8 mouse cellular contexts compared by ENCODE assay signal in genomic region chr11:12037689-12038469, GRCm38 (mm10). TPM values are rescaled to one million over a fixed set of nuclear protein-coding genes. Genes with fewer than 3 reads are reported as not detected.
DNase-seq lines count a peak whose midpoint lies in the region; ATAC-seq lines count a peak whose summit lies in the region.

No protein-coding gene starts in this region.

- WGBS in heart, embryonic 11.5 days (ENCODE audit: insufficient replicate concordance): 5% methylated on average over 48 of the region's 48 CpGs
- 5% methylated on average over 46 of the region's 48 CpGs for whole genome bisulfite sequencing in hindbrain, embryonic 13.5 days
- WGBS in midbrain, embryonic 11.5 days: 5% methylated on average over 48 of the region's 48 CpGs

- H3K27ac ChIP-seq in heart, embryonic 11.5 days (ENCODE audit: low read depth, low read length): peak overlapping the region; percentile 92
- H3K27ac ChIP-seq in hindbrain, embryonic 13.5 days: peak overlapping the region; percentile 35
- H3K27ac ChIP-seq in midbrain, embryonic 11.5 days (ENCODE audit: low read depth, low read length): peak overlapping the region; percentile 84

- peak overlapping the region; percentile 56 for H3K4me2 ChIP-seq in heart, embryonic 11.5 days
- H3K4me2 ChIP-seq in hindbrain, embryonic 13.5 days: peak overlapping the region; percentile 52
- peak overlapping the region; percentile 58 for H3K4me2 ChIP-seq in midbrain, embryonic 11.5 days

- peak; percentile 15; the same call in 1 of the 2 replicates for ATAC-seq in heart, embryonic 11.5 days (replicated peaks; ENCODE audit: insufficient number of reproducible peaks, low FRiP score, low TSS enrichment)
- ATAC-seq in hindbrain, embryonic 13.5 days (ENCODE audit: low FRiP score): no peak; the same call in 1 of the 2 replicates
- ATAC-seq in midbrain, embryonic 11.5 days (ENCODE audit: low FRiP score): no peak

- peak overlapping the region; percentile 75 for H3K4me3 ChIP-seq in heart, embryonic 11.5 days (ENCODE audit: low read depth, low read length)
- H3K4me3 ChIP-seq in hindbrain, embryonic 13.5 days: peak overlapping the region; percentile 53
- H3K4me3 ChIP-seq in midbrain, embryonic 11.5 days (ENCODE audit: low read depth, low read length): peak overlapping the region; percentile 71

- 0 out of 2 replicates have a peak, but pooled peaks cover 3% of the 10 kb centered on the region for H3K4me1 ChIP-seq in heart, embryonic 11.5 days (ENCODE audit: control insufficient read depth, insufficient read depth, low read length)
- H3K4me1 ChIP-seq in hindbrain, embryonic 13.5 days (replicated peaks): peaks cover 16% of the 10 kb centered on the region
- peaks cover 3% of the 10 kb centered on the region; the same call in 1 of the 2 replicates for H3K4me1 ChIP-seq in midbrain, embryonic 11.5 days (ENCODE audit: control insufficient read depth, insufficient read depth, low read length)

- DNase-seq in heart, postnatal 25 days (ENCODE audit: low spot score): no peak
- DNase-seq in embryo, embryonic 10.5 days (ENCODE audit: low spot score): peak; percentile 69
- peak; percentile 96 for DNase-seq in midbrain, embryonic 11.5 days (ENCODE audit: low spot score, missing footprints)
- DNase-seq in cerebellum, postnatal 36 days: no peak
- no peak for DNase-seq in cerebellum, postnatal 4 days (ENCODE audit: low spot score in 2 of 2)
- DNase-seq in layer of hippocampus, adult 11-12 months (ENCODE audit: low spot score): no peak

- no peaks in the 10 kb centered on the region for H3K9me3 ChIP-seq in heart, embryonic 11.5 days (replicated peaks; ENCODE audit: control insufficient read depth, low read length)
- H3K9me3 ChIP-seq in hindbrain, embryonic 13.5 days: no peaks in the 10 kb centered on the region
- no peaks in the 10 kb centered on the region for H3K9me3 ChIP-seq in midbrain, embryonic 11.5 days (ENCODE audit: control insufficient read depth, low read length)

- no peaks in the 10 kb centered on the region for H3K36me3 ChIP-seq in heart, embryonic 11.5 days (ENCODE audit: control insufficient read depth, insufficient read depth, low read length)
- no peaks in the 10 kb centered on the region for H3K36me3 ChIP-seq in hindbrain, embryonic 13.5 days
- no peaks in the 10 kb centered on the region for H3K36me3 ChIP-seq in midbrain, embryonic 11.5 days (ENCODE audit: control insufficient read depth, insufficient read depth, low read length)

- H3K9ac ChIP-seq in heart, embryonic 11.5 days (ENCODE audit: low read depth, low read length): peak overlapping the region; percentile 90
- peak overlapping the region; percentile 80 for H3K9ac ChIP-seq in hindbrain, embryonic 13.5 days
- peak overlapping the region; percentile 90 for H3K9ac ChIP-seq in midbrain, embryonic 11.5 days (ENCODE audit: low read length)

- H3K27me3 ChIP-seq in heart, embryonic 11.5 days (ENCODE audit: control insufficient read depth, insufficient read depth, low read length): peaks cover 51% of the 10 kb centered on the region
- peaks cover 97% of the 10 kb centered on the region for H3K27me3 ChIP-seq in hindbrain, embryonic 13.5 days
- H3K27me3 ChIP-seq in midbrain, embryonic 11.5 days (ENCODE audit: control insufficient read depth, insufficient read depth, low read length): peaks cover 76% of the 10 kb centered on the region

- intact Hi-C loops in heart, postnatal 25 days (cut with DNase I): loop anchor here (5.0 kb wide), 3 partner anchors 41 to 216 kb away; no protein-coding TSS in a partner anchor

RNA-seq across cellular contexts. Expression of gene Grb10, which starts 0.6 kb away (rescaled TPM):
- polyA plus RNA-seq in heart, embryonic 11.5 days (2014; fragmentation: Nextera tagmentation; extraction: Ambion mirVana): 263 and 402 TPM in 2 replicates
- 100 to 1,000 TPM; 103 to 108 TPM for total RNA-seq in heart, postnatal 25 days (2021)
- polyA plus RNA-seq in hindbrain, embryonic 13.5 days (2015; fragmentation: Nextera tagmentation; extraction: Ambion mirVana): 116 and 124 TPM in 2 replicates
- 133 and 144 TPM in 2 replicates for polyA plus RNA-seq in midbrain, embryonic 11.5 days (2014; fragmentation: Nextera tagmentation; extraction: Ambion mirVana)

Comparison
In these comparisons a context has a peak if more than half of its experiments do, and no peak if none do; other contexts are left out.
1. H3K27ac ChIP-seq: peak in every context shown above with its lines; median percentile 92 in heart, embryonic 11.5 days; 84 in midbrain, embryonic 11.5 days; 35 in hindbrain, embryonic 13.5 days.
2. DNase-seq: peak in embryo, embryonic 10.5 days (single experiment) and midbrain, embryonic 11.5 days (single experiment); none in heart, postnatal 25 days (single experiment), cerebellum, postnatal 36 days (0 of 2), cerebellum, postnatal 4 days (0 of 2) and layer of hippocampus, adult 11-12 months (single experiment).
3. Peak in every context shown above with its lines, with median percentiles within 50 percentile points of each other: H3K4me2 ChIP-seq, H3K4me3 ChIP-seq and H3K9ac ChIP-seq.